14 mouse cellular contexts compared by ENCODE assay signal in genomic region chr1:24515341-24515740, GRCm38 (mm10).
DNase-seq lines count a peak whose midpoint lies in the region; ATAC-seq and TF ChIP-seq lines count a peak whose summit lies in the region.
"Had no signal": no experiment of that assay in that cellular context is flagged by ENCODE, and none has a peak within 500 bp of the region (broad histone marks: within the 10 kb centered on the region; RNA-seq: fewer than 3 reads in every experiment).

No protein-coding gene starts in this region.

- H3K4me1 ChIP-seq in hindbrain, postnatal 0 days (ENCODE audit: insufficient read depth, low read length), result no peaks in the 10 kb centered on the region
- no peaks in the 10 kb centered on the region for H3K4me1 ChIP-seq in hindbrain, embryonic 11.5 days (replicated peaks; ENCODE audit: control insufficient read depth, insufficient read depth, low read length)
- no peaks in the 10 kb centered on the region for H3K4me1 ChIP-seq in limb, embryonic 10.5 days
- H3K4me1 ChIP-seq: hindbrain, embryonic 15.5 days had no signal

- H3K36me3 ChIP-seq in hindbrain, postnatal 0 days (ENCODE audit: insufficient read depth, low read length), result no peaks in the 10 kb centered on the region
- H3K36me3 ChIP-seq in hindbrain, embryonic 11.5 days (ENCODE audit: control insufficient read depth, insufficient read depth, low read length), result no peaks in the 10 kb centered on the region
- no peaks in the 10 kb centered on the region for H3K36me3 ChIP-seq in limb, embryonic 10.5 days
- H3K36me3 ChIP-seq: hindbrain, embryonic 15.5 days had no signal

- no peak overlapping the region for H3K9ac ChIP-seq in hindbrain, postnatal 0 days (replicated peaks; ENCODE audit: low read length)
- no peak overlapping the region for H3K9ac ChIP-seq in hindbrain, embryonic 11.5 days (ENCODE audit: low read depth, low read length)
- H3K9ac ChIP-seq: hindbrain, embryonic 15.5 days had no signal

- no peaks in the 10 kb centered on the region for H3K27me3 ChIP-seq in hindbrain, postnatal 0 days (ENCODE audit: insufficient read depth, low read length)
- no peaks in the 10 kb centered on the region for H3K27me3 ChIP-seq in hindbrain, embryonic 11.5 days (ENCODE audit: control insufficient read depth, insufficient read depth, low read length)
- no peaks in the 10 kb centered on the region for H3K27me3 ChIP-seq in limb, embryonic 10.5 days (ENCODE audit: low read depth, poor library complexity, severe bottlenecking)
- H3K27me3 ChIP-seq: hindbrain, embryonic 15.5 days had no signal

- H3K27ac ChIP-seq in hindbrain, postnatal 0 days, result no peak overlapping the region
- H3K27ac ChIP-seq in hindbrain, embryonic 11.5 days (ENCODE audit: low read depth, low read length), result no peak overlapping the region
- H3K27ac ChIP-seq in limb, embryonic 10.5 days, result no peak overlapping the region
- H3K27ac ChIP-seq: hindbrain, embryonic 15.5 days had no signal

- no peaks in the 10 kb centered on the region for H3K9me3 ChIP-seq in hindbrain, postnatal 0 days (ENCODE audit: low read length)
- no peaks in the 10 kb centered on the region for H3K9me3 ChIP-seq in hindbrain, embryonic 11.5 days (ENCODE audit: control insufficient read depth, low read length)
- H3K9me3 ChIP-seq in limb, embryonic 10.5 days (replicated peaks), result no peaks in the 10 kb centered on the region
- H3K9me3 ChIP-seq: hindbrain, embryonic 15.5 days had no signal

- no peak for ATAC-seq in hindbrain, postnatal 0 days
- ATAC-seq in hindbrain, embryonic 11.5 days (ENCODE audit: low FRiP score), result no peak
- ATAC-seq: midbrain, embryonic 16.5 days had no signal

- TF ChIP-seq CTCF in hindbrain, postnatal 0 days (IDR thresholded peaks at IDR 0.05; ENCODE audit: low read depth), result no peak

- WGBS in hindbrain, postnatal 0 days, result 55% methylated on average over 5 of the region's 5 CpGs
- 92% methylated on average over 5 of the region's 5 CpGs for WGBS in hindbrain, embryonic 11.5 days
- 91% methylated on average over 5 of the region's 5 CpGs for WGBS in limb, embryonic 10.5 days

- peak; percentile 53 for DNase-seq in hindbrain, postnatal 0 days (ENCODE audit: low spot score)
- no peak for DNase-seq in hindbrain, embryonic 11.5 days (ENCODE audit: low spot score)
- peak; percentile 76 for DNase-seq in cerebellum, adult 11-12 months
- peak; percentile 77 to 84 for DNase-seq in cerebellum, postnatal 25 days
- DNase-seq in layer of hippocampus, postnatal 36 days, result peak; percentile 21
- no peak for DNase-seq in limb, embryonic 10.5 days (ENCODE audit: low spot score)
- no peak for DNase-seq in lung, postnatal 14 days
- DNase-seq: embryo, embryonic 11 days; kidney, adult 9 months; kidney, postnatal 4 days had no signal

- no peak overlapping the region for H3K4me2 ChIP-seq in hindbrain, postnatal 0 days (ENCODE audit: low read depth, low read length)
- no peak overlapping the region for H3K4me2 ChIP-seq in hindbrain, embryonic 11.5 days (replicated peaks; ENCODE audit: low read depth, low read length)
- H3K4me2 ChIP-seq: hindbrain, embryonic 15.5 days; liver, embryonic 11.5 days had no signal

- H3K4me3 ChIP-seq in hindbrain, postnatal 0 days (ENCODE audit: low read length), result no peak overlapping the region
- H3K4me3 ChIP-seq in hindbrain, embryonic 11.5 days (ENCODE audit: low read depth, low read length), result no peak overlapping the region
- no peak overlapping the region for H3K4me3 ChIP-seq in limb, embryonic 10.5 days
- H3K4me3 ChIP-seq: erythroblast, embryonic 14.5 days; hindbrain, embryonic 15.5 days had no signal

Comparison
In these comparisons a context has a peak if more than half of its experiments do, and no peak if none do; other contexts are left out.
1. DNase-seq: peak in hindbrain, postnatal 0 days (single experiment), cerebellum, adult 11-12 months (single experiment), cerebellum, postnatal 25 days (2 of 2) and layer of hippocampus, postnatal 36 days (2 of 2); none in hindbrain, embryonic 11.5 days (single experiment), limb, embryonic 10.5 days (single experiment) and lung, postnatal 14 days (single experiment).